Mouse (Mus musculus) stomach, embryonic 16.5 days (tissue): Measurements from ENCODE around the gene F5. TPM values are rescaled to one million over a fixed set of nuclear protein-coding genes. Genes with fewer than 3 reads are reported as not detected.

ENCODE experiments used
- ATAC-seq: fragments of 200-750 bp; cut with Nextera tagmentation; 2 replicates; pipeline ENCODE4 v1.8.0; 2017; ENCODE audit warnings: moderate number of reproducible peaks, moderate TSS enrichment; ENCODE audit not compliant: insufficient read depth, low FRiP score
- H3K27ac ChIP-seq: fragments of 300-500 bp; sonication (generic); 2 replicates; pipeline ENCODE4 v1.5.1; 2014; ENCODE audit warnings: low read length
- H3K27me3 ChIP-seq: fragments of 300-500 bp; sonication (generic); 2 replicates; pipeline ENCODE4 v1.6.1; 2014; ENCODE audit warnings: low read length, control low read depth, mixed read lengths; ENCODE audit not compliant: control insufficient read depth, insufficient read depth
- H3K36me3 ChIP-seq: fragments of 300-500 bp; sonication (generic); 2 replicates; pipeline ENCODE4 v1.6.1; 2014; ENCODE audit warnings: low read length; ENCODE audit not compliant: control insufficient read depth, insufficient read depth
- H3K4me1 ChIP-seq: fragments of 300-500 bp; sonication (generic); 2 replicates; pipeline ENCODE4 v1.6.1; 2014; ENCODE audit warnings: low read length, control low read depth, mixed read lengths; ENCODE audit not compliant: control insufficient read depth, insufficient read depth
- H3K4me2 ChIP-seq: fragments of 300-500 bp; sonication (generic); 2 replicates; pipeline ENCODE4 v1.6.1; 2014; ENCODE audit warnings: low read depth, low read length, mixed read lengths
- H3K4me3 ChIP-seq: fragments of 300-500 bp; sonication (generic); replicated peaks from 2 replicates; pipeline ENCODE4 v1.5.1; 2014; ENCODE audit warnings: mild to moderate bottlenecking, low read length
- H3K9ac ChIP-seq: fragments of 300-500 bp; sonication (generic); 2 replicates; pipeline ENCODE4 v1.6.1; 2014; ENCODE audit warnings: low read length
- H3K9me3 ChIP-seq: fragments of 300-500 bp; sonication (generic); replicated peaks from 2 replicates; pipeline ENCODE4 v1.6.1; 2016; ENCODE audit warnings: low read length, control low read depth; ENCODE audit not compliant: control insufficient read depth
- WGBS: fragments of 180-500 bp; shearing (Covaris S2); extraction: QIAGEN DNeasy Blood & Tissue Kit; methylation state at CpG from one replicate; pipeline ENCODE4 v1.1.7; 2014; 5-methylcytosine and 5-hydroxymethylcytosine counted together
- polyA plus RNA-seq: library from polyadenylated mRNA; unstranded; fragments of >200 nt; fragmentation: Nextera tagmentation; extraction: Ambion mirVana; gene quantifications from 2 replicates; pipeline ENCODE4 v1.2.1, GENCODE M21; 2015

F5 gene
- polyA plus RNA-seq, 1 experiment from 2014 or later, result 1.3 TPM

GRCm38 (mm10) chr1:164139464-164139863 is 12.2 kb upstream of the F5 start:
- no peak overlapping the region for H3K27ac ChIP-seq
- no peaks in the 10 kb centered on the region for H3K9me3 ChIP-seq
- ATAC-seq, result no peak
- WGBS, result 63% methylated on average over 4 of the region's 4 CpGs
- H3K27me3 ChIP-seq, result no peaks in the 10 kb centered on the region
- H3K4me1 ChIP-seq, result no peaks in the 10 kb centered on the region
- H3K4me2 ChIP-seq, result no peak overlapping the region
- H3K9ac ChIP-seq, result no peak overlapping the region
- H3K36me3 ChIP-seq, result no peaks in the 10 kb centered on the region
- no peak overlapping the region for H3K4me3 ChIP-seq

DNA sequence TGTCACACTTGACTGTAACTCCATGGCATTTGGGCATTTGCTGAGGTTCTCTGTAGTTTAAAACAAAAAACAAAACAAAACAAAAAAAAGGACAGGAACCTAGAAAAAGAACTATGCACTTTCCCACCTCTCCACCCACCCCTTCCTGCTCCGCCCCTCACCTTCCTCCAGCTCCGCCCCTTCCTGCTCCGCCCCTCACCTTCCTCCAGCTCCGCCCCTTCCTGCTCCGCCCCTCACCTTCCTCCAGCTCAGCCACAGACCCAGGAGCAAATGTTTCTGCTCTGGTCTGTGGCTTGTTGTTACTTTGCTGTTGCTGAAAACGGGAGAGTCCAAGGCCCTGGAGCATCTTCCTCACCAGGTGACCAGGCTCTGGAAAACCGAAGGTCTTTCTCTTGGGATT is 2.6 kb upstream of the F5 start:
- Histone ChIP-seq H3K27me3 (no peaks in the 10 kb centered on the region), H3K9me3 (no peaks in the 10 kb centered on the region), H3K27ac (no peak overlapping the region), H3K4me1 (0 out of 2 replicates have a peak, but pooled peaks cover 4% of the 10 kb centered on the region), H3K9ac (no peak overlapping the region), H3K4me2 (no peak overlapping the region), H3K4me3 (no peak overlapping the region), H3K36me3 (no peaks in the 10 kb centered on the region)
- WGBS, result 91% methylated on average over 7 of the region's 7 CpGs
- ATAC-seq, result no peak

DNA sequence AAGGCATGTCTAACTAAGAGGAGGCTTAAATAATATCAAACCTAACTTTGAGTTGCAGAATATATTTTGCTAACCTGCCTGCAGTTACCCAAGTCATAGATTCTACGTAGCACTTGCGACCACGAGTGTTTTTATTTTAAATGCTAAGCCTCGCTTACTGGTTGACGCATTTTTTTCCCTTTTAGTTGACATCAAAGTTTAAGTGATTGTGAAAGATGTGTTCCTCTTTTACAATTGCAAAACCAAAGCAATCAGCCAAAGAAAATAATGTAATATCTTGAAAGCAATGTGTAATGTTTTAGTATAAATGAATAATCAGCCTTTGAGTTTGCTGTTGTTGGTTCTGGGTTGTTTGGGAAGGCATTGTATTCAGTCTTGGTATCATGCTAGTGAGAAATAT is 1.2 kb downstream of the F5 start:
- no peaks in the 10 kb centered on the region for H3K9me3 ChIP-seq

DNA sequence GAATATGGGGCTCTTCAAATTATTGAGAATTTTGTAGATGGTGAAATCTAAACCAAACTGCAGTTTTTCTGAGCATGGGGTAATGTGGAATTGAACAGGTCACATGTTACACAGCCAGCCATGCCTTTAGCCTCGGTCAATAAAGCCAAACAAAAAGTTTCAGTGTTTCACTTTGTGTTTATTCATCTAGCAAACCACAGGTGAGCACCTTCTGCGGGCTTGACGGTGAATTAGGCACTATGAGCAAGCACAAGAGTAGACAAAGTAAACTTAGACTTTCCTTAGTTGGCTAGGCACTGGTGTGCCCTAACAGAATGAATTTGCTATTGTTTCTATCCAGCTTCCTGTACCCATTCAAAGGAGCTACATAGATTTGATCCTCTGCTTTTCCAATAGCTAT is 3.3 kb downstream of the F5 start:
- ATAC-seq, result peak; percentile 62; the same call in 1 of the 2 replicates

More for the DNA sequence above, 1.2 kb downstream of the F5 start:
- no peak overlapping the region for H3K4me3 ChIP-seq
- H3K27me3 ChIP-seq, result no peaks in the 10 kb centered on the region
- no peak for ATAC-seq
- no peak overlapping the region for H3K27ac ChIP-seq
- no peaks in the 10 kb centered on the region for H3K4me1 ChIP-seq
- H3K4me2 ChIP-seq, result no peak overlapping the region
- WGBS, result 83% methylated on average over 5 of the region's 5 CpGs
- no peak overlapping the region for H3K9ac ChIP-seq
- H3K36me3 ChIP-seq, result no peaks in the 10 kb centered on the region

GRCm38 (mm10) chr1:164158571-164158970 is 6.9 kb downstream of the F5 start:
- no peaks in the 10 kb centered on the region for H3K27me3 ChIP-seq
- no peak overlapping the region for H3K27ac ChIP-seq
- no peaks in the 10 kb centered on the region for H3K9me3 ChIP-seq
- no peak overlapping the region for H3K4me2 ChIP-seq
- ATAC-seq, result no peak
- H3K4me1 ChIP-seq, result no peaks in the 10 kb centered on the region
- no peak overlapping the region for H3K4me3 ChIP-seq
- H3K36me3 ChIP-seq, result no peaks in the 10 kb centered on the region
- H3K9ac ChIP-seq, result no peak overlapping the region
- 73% methylated on average over 4 of the region's 4 CpGs for WGBS

More for the DNA sequence above, 3.3 kb downstream of the F5 start:
- 52% methylated on average over 3 of the region's 3 CpGs for WGBS
- H3K36me3 ChIP-seq, result no peaks in the 10 kb centered on the region
- H3K27ac ChIP-seq, result no peak overlapping the region
- no peak overlapping the region for H3K9ac ChIP-seq
- H3K27me3 ChIP-seq, result no peaks in the 10 kb centered on the region
- no peaks in the 10 kb centered on the region for H3K4me1 ChIP-seq
- H3K4me3 ChIP-seq, result no peak overlapping the region
- no peak overlapping the region for H3K4me2 ChIP-seq
- no peaks in the 10 kb centered on the region for H3K9me3 ChIP-seq

GRCm38 (mm10) chr1:164159781-164160180 is 8.1 kb downstream of the F5 start:
- H3K4me3 ChIP-seq, result no peak overlapping the region
- no peak overlapping the region for H3K4me2 ChIP-seq
- no peaks in the 10 kb centered on the region for H3K4me1 ChIP-seq
- no peak overlapping the region for H3K27ac ChIP-seq
- WGBS, result 69% methylated on average over 2 of the region's 2 CpGs
- H3K36me3 ChIP-seq, result no peaks in the 10 kb centered on the region
- no peaks in the 10 kb centered on the region for H3K27me3 ChIP-seq
- ATAC-seq, result no peak
- no peak overlapping the region for H3K9ac ChIP-seq
- no peaks in the 10 kb centered on the region for H3K9me3 ChIP-seq

DNA sequence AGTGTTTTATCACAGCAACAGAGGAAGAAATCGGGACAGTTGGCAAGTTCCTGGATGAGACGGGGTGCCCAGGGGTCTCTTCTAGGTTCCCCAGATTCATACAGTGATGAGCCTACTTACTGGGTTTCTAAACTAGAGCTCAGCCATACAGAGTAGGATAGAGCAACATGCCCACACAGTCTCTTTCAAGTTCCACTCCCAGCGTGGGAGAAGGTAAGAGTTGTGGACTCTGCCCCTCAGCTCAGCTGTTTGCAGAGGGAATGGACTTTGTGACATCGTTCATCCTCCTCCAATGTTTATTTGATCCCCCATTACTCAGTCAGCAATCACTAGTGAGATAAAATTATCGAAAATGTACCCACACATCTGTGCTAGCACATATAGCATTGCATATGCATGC is 11.1 kb downstream of the F5 start:
- no peak overlapping the region for H3K4me2 ChIP-seq
- no peaks in the 10 kb centered on the region for H3K27me3 ChIP-seq
- H3K27ac ChIP-seq, result no peak overlapping the region
- no peak overlapping the region for H3K4me3 ChIP-seq
- H3K4me1 ChIP-seq, result no peaks in the 10 kb centered on the region
- 63% methylated on average over 5 of the region's 5 CpGs for WGBS
- peak; percentile 66 for ATAC-seq
- no peaks in the 10 kb centered on the region for H3K9me3 ChIP-seq
- no peak overlapping the region for H3K9ac ChIP-seq
- no peaks in the 10 kb centered on the region for H3K36me3 ChIP-seq

GRCm38 (mm10) chr1:164168818-164169217 is 17.2 kb downstream of the F5 start:
- WGBS, result 68% methylated on average over 4 of the region's 4 CpGs
- Histone ChIP-seq H3K9ac (no peak overlapping the region), H3K4me3 (no peak overlapping the region), H3K36me3 (no peaks in the 10 kb centered on the region), H3K9me3 (no peaks in the 10 kb centered on the region), H3K27me3 (no peaks in the 10 kb centered on the region), H3K4me1 (no peaks in the 10 kb centered on the region), H3K27ac (no peak overlapping the region), H3K4me2 (no peak overlapping the region)
- no peak for ATAC-seq

- H3K27me3 ChIP-seq, result no peaks in the 10 kb centered on the region
- H3K36me3 ChIP-seq, result no peaks in the 10 kb centered on the region
- no peak overlapping the region for H3K9ac ChIP-seq
- no peak for ATAC-seq
- no peak overlapping the region for H3K27ac ChIP-seq
- no peak overlapping the region for H3K4me3 ChIP-seq
- no peak overlapping the region for H3K4me2 ChIP-seq
- no peaks in the 10 kb centered on the region for H3K9me3 ChIP-seq
- 70% methylated on average over 2 of the region's 2 CpGs for WGBS
- no peaks in the 10 kb centered on the region for H3K4me1 ChIP-seq
These were observed 18.8 kb downstream of the F5 start for GRCm38 (mm10) chr1:164170434-164170833.

DNA sequence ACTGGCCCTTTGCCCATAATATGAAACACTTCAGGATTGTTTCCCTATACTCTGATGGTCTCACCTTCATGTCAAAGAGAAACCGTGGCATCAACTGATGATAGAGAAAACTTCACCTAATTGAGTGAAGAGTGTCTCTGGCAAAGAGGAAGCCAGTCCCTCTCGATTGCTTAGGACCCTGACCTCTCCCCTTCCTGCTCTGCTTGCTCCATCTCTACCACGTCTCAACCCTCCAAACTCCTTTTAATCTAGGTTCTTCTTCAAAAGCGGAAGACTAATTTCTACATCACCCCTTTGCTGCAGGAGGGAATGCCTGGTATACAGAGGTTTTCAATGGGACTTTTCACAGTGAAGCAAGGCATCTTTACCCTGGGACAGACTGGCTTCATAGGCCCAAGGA is 21.5 kb downstream of the F5 start:
- Histone ChIP-seq H3K4me2 (no peak overlapping the region), H3K4me3 (no peak overlapping the region), H3K4me1 (no peaks in the 10 kb centered on the region), H3K27me3 (no peaks in the 10 kb centered on the region), H3K36me3 (no peaks in the 10 kb centered on the region), H3K9me3 (no peaks in the 10 kb centered on the region), H3K27ac (no peak overlapping the region), H3K9ac (no peak overlapping the region)
- WGBS, result 80% methylated on average over 4 of the region's 4 CpGs
- no peak for ATAC-seq
